Mouse (Mus musculus) midbrain, embryonic 13.5 days (tissue): Measurements from ENCODE around the gene Hist1h2bb. TPM values are rescaled to one million over a fixed set of nuclear protein-coding genes. Genes with fewer than 3 reads are reported as not detected.
"Not testable (repeated sequence)": the region's sequence is repeated elsewhere in the genome, so short reads cannot be mapped to it uniquely, and the experiment has no call there.

Experiments
- ATAC-seq: fragments of 200-750 bp; cut with Nextera tagmentation; 2 replicates; pipeline ENCODE4 v1.8.0; 2017; ENCODE audit warnings: mild to moderate bottlenecking, moderate TSS enrichment, moderate library complexity
- H3K27ac ChIP-seq: fragments of 300-500 bp; sonication (generic); 2 replicates; pipeline ENCODE4 v1.5.1; 2015; ENCODE audit warnings: inconsistent platforms, mild to moderate bottlenecking, moderate library complexity
- H3K27me3 ChIP-seq: fragments of 300-500 bp; sonication (generic); 2 replicates; pipeline ENCODE4 v1.6.1; 2015; ENCODE audit warnings: mild to moderate bottlenecking, inconsistent platforms
- H3K36me3 ChIP-seq: fragments of 300-500 bp; sonication (generic); 2 replicates; pipeline ENCODE4 v1.6.1; 2015; ENCODE audit warnings: mild to moderate bottlenecking, inconsistent platforms
- H3K4me1 ChIP-seq: fragments of 300-500 bp; sonication (generic); replicated peaks from 2 replicates; pipeline ENCODE4 v1.6.1; 2015; ENCODE audit warnings: inconsistent platforms
- H3K4me2 ChIP-seq: fragments of 300-500 bp; sonication (generic); replicated peaks from 2 replicates; pipeline ENCODE4 v1.6.1; 2015; ENCODE audit warnings: moderate library complexity, mild to moderate bottlenecking, inconsistent platforms
- H3K4me3 ChIP-seq: fragments of 300-500 bp; sonication (generic); replicated peaks from 2 replicates; pipeline ENCODE4 v1.5.1; 2015; ENCODE audit warnings: mild to moderate bottlenecking, inconsistent platforms
- H3K9ac ChIP-seq: fragments of 300-500 bp; sonication (generic); replicated peaks from 2 replicates; pipeline ENCODE4 v1.6.1; 2015; ENCODE audit warnings: mild to moderate bottlenecking, inconsistent platforms
- H3K9me3 ChIP-seq: fragments of 300-500 bp; sonication (generic); 2 replicates; pipeline ENCODE4 v1.6.1; 2016; ENCODE audit warnings: mild to moderate bottlenecking, inconsistent platforms
- WGBS: fragments of 180-500 bp; shearing (Covaris S2); methylation state at CpG from one replicate; pipeline ENCODE4 v1.1.7; 2015; 5-methylcytosine and 5-hydroxymethylcytosine counted together
- polyA plus RNA-seq: library from polyadenylated mRNA; unstranded; fragments of >200 nt; fragmentation: Nextera tagmentation; extraction: Ambion mirVana; gene quantifications from 2 replicates; pipeline ENCODE4 v1.2.1, GENCODE M21; 2015

Gene Hist1h2bb
- polyA plus RNA-seq, 1 experiment from 2014 or later, result 2.8 TPM

DNA sequence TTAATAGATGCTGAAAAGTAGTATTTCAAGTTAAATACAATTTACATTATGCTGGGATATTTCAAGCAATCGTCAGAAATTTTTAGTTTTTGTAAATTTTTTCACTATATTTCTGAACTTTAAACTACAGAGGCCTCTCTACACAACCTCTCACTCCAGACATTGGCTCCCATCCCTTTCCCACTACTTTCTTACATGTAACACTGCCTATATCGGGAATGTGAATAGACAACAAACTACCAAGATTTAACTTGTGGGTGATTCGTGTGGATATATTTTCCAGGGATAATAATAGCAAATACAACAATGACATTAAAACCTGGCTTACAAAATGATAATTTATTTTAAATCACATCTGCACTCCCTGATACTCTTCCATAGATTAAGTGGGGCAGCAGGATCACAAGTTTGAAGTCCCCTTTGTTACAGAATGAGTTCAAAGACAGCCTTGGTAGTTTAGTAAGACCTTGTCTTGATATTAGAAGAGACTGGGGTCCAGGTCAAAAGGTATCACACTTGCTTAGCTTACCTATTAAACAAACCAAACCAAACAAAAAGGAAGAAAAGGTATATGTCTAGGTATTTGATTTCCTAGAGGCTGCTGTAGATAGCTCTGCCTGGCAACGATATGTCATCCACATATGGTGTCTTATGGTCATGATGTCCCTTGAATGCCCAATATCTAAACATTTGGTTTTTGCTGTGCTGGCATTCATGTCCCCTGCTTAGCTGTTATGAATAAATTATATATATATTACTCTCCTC is 7.0 kb downstream of the Hist1h2bb start:
- H3K9me3 ChIP-seq, result no peaks in the 10 kb centered on the region
- no peak overlapping the region for H3K27ac ChIP-seq

DNA sequence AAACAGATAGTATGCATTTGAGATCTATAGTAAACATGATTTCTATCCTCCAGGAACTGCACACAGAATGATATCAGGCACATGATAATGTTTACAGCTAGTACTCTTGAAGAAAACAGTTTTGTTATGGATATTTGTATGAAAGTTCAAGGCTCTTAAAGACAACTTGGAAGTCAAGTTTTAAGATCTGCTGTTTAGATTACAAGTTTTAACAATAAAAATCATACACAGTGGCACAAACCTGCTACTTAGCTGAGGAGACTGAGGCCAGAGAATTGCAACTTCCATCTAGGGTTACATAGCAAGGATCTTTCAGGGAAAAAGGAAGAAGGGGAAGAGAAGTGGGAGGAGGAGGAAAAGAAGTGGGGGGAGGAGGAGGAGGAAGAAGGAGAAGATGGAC is 8.5 kb downstream of the Hist1h2bb start:
- no peak for ATAC-seq
- H3K4me2 ChIP-seq, result no peak overlapping the region
- H3K4me3 ChIP-seq, result no peak overlapping the region
- H3K9me3 ChIP-seq, result no peaks in the 10 kb centered on the region
- no peak overlapping the region for H3K9ac ChIP-seq
- peaks cover 18% of the 10 kb centered on the region for H3K4me1 ChIP-seq
- no peaks in the 10 kb centered on the region for H3K27me3 ChIP-seq
- no peaks in the 10 kb centered on the region for H3K36me3 ChIP-seq
- H3K27ac ChIP-seq, result no peak overlapping the region

More for the DNA sequence above, 7.0 kb downstream of the Hist1h2bb start:
- no peak overlapping the region for H3K4me3 ChIP-seq
- H3K9ac ChIP-seq, result no peak overlapping the region
- peak overlapping the region; percentile 56; the same call in 1 of the 2 replicates for H3K4me2 ChIP-seq
- no peak for ATAC-seq
- peaks cover 15% of the 10 kb centered on the region for H3K4me1 ChIP-seq
- H3K27me3 ChIP-seq, result no peaks in the 10 kb centered on the region
- H3K36me3 ChIP-seq, result no peaks in the 10 kb centered on the region
- 60% methylated on average over 4 of the region's 4 CpGs for WGBS

DNA sequence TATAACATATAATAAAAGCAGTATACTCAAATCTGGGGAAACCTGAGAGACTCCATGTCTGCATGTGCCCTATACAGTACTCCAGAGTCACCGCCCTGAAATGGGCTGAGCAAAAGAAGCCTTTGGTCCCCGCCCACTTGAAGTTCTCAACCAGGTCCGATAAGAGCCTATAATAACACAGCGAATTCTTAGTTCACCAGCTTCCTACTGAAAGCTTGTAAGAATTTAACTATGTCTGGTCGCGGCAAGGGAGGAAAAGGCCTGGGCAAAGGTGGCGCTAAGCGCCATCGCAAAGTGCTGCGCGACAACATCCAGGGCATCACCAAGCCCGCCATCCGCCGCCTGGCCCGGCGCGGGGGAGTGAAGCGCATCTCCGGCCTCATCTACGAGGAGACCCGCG is 10.3 kb downstream of the Hist1h2bb start, which contains the start of gene Hist1h4b:
Gene Hist1h4b (plus strand): TSS at position 224 of the 400 bp plus-strand sequence.
- under 1% methylated on average over 17 of the region's 22 CpGs for WGBS
- peak within 1 kb of the TSS; percentile 64 for H3K9ac ChIP-seq
- H3K4me1 ChIP-seq, result peaks cover 24% of the 10 kb centered on the region
- H3K27ac ChIP-seq, result peak within 1 kb of the TSS; percentile 82
- H3K36me3 ChIP-seq, result no peaks in the 10 kb centered on the region
- peak within 1 kb of the TSS; percentile 64 for H3K4me2 ChIP-seq
- H3K9me3 ChIP-seq, result no peaks in the 10 kb centered on the region
- peak; percentile 72 for ATAC-seq
- peak within 1 kb of the TSS; percentile 38 for H3K4me3 ChIP-seq
- no peaks in the 10 kb centered on the region for H3K27me3 ChIP-seq

DNA sequence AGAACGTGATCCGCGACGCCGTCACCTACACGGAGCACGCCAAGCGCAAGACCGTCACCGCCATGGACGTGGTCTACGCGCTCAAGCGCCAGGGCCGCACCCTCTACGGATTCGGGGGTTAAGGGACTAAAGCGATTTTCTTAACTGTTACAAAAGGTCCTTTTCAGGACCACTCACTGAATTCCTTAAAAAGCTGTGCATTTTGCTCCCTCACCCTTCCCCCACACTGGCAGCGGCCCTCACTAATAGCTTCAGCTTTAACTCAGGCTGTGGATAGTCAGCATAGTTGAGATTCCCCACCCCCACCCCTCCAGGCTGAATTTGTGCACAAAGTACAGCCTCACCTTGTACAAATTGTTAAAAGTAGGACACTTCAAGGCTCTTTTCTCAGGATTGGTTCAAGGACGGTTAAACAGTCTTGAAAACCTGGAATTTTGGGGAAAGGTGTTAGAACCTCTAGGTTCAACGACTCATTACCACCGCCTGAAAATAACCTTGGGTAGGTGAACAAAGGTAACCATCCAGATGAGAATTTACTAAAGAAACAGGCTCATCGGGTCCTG is 10.8 kb downstream of the Hist1h2bb start:
- peak; percentile 18; the same call in 1 of the 2 replicates for ATAC-seq
- WGBS, result 2% methylated on average over 19 of the region's 23 CpGs
- Histone ChIP-seq H3K27ac (peak overlapping the region; percentile 82), H3K9me3 (no peaks in the 10 kb centered on the region), H3K4me3 (peak overlapping the region; percentile 38), H3K9ac (peak overlapping the region; percentile 64), H3K4me1 (peaks cover 24% of the 10 kb centered on the region), H3K27me3 (no peaks in the 10 kb centered on the region), H3K36me3 (no peaks in the 10 kb centered on the region), H3K4me2 (peak overlapping the region; percentile 64)

DNA sequence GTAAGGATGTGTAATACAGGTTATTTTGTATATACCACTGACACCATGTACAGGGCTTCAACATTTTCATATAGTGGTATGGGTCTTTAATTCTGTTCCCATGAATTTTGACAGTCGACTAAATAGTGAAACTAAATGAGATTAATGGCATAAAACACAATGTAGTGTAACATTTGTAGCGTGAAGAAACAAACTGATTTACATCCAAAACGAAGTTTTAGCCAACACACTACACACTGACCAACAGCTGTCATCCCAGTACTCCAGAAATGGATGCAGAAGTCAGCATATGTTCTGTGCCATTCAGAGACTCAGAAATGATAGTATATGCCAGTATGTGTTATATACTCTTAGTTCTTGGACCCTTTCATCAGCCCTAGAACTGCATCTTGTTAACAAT is 11.4 kb downstream of the Hist1h2bb start:
- Histone ChIP-seq H3K4me2 (no peak overlapping the region), H3K27ac (no peak overlapping the region), H3K27me3 (no peaks in the 10 kb centered on the region), H3K4me1 (peaks cover 23% of the 10 kb centered on the region), H3K36me3 (no peaks in the 10 kb centered on the region), H3K9me3 (no peaks in the 10 kb centered on the region), H3K4me3 (no peak overlapping the region), H3K9ac (no peak overlapping the region)
- WGBS, result 50% methylated on average over 3 of the region's 3 CpGs
- no peak for ATAC-seq

DNA sequence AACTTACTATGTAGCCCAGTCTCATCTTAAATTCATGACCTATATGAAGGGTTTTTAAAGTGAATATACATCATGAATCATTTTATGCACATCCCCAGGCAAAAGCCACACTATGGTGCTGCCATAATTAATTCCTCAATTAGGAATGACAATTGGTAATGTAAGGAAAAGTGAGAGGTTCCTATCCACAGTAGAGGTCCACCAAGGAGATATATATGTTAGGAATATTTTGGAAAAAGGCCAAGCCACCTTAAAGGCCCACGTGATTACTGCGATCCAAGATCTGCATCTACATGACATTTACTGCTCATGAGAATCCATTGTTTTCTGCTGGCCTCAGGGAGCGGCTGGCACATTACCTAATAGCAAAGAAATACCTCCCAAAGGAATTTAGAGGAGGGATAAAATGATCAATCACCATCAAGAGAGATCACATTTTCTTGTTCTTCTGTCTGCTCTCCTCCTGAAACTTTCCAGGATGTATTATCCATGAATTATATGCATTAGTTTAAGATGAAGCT is 12.8 kb downstream of the Hist1h2bb start:
- no peaks in the 10 kb centered on the region for H3K9me3 ChIP-seq
- WGBS, result 83% methylated on average over 3 of the region's 3 CpGs
- H3K4me1 ChIP-seq, result peaks cover 32% of the 10 kb centered on the region
- ATAC-seq, result no peak
- no peaks in the 10 kb centered on the region for H3K36me3 ChIP-seq
- no peak overlapping the region for H3K9ac ChIP-seq
- no peak overlapping the region for H3K27ac ChIP-seq
- H3K4me3 ChIP-seq, result no peak overlapping the region
- no peak overlapping the region for H3K4me2 ChIP-seq
- H3K27me3 ChIP-seq, result no peaks in the 10 kb centered on the region

DNA sequence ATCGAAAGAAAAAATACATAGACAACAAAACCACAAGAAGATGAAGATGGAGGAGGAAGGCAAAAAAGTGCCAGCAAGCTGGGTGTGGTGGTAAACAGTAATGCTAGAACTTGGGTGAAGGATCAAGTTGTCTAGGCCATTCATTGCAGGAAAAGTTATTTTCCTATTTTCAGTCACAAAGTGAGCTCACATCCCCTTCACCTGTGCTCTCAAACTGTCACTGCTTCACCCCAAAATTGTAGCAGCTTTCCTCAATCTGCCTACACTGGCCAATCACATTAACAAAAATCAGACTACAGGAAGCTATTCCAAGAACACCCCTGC is 13.3 kb downstream of the Hist1h2bb start:
- WGBS, result 74% methylated on average over 1 of the region's 1 CpGs
- Histone ChIP-seq H3K9ac (peak overlapping the region; percentile 66; the same call in 1 of the 2 replicates), H3K4me3 (peak overlapping the region; percentile 59), H3K27me3 (no peaks in the 10 kb centered on the region), H3K27ac (peak overlapping the region; percentile 84; the same call in 1 of the 2 replicates), H3K4me1 (peaks cover 35% of the 10 kb centered on the region), H3K36me3 (no peaks in the 10 kb centered on the region), H3K9me3 (no peaks in the 10 kb centered on the region), H3K4me2 (peak overlapping the region; percentile 87)
- no peak for ATAC-seq

DNA sequence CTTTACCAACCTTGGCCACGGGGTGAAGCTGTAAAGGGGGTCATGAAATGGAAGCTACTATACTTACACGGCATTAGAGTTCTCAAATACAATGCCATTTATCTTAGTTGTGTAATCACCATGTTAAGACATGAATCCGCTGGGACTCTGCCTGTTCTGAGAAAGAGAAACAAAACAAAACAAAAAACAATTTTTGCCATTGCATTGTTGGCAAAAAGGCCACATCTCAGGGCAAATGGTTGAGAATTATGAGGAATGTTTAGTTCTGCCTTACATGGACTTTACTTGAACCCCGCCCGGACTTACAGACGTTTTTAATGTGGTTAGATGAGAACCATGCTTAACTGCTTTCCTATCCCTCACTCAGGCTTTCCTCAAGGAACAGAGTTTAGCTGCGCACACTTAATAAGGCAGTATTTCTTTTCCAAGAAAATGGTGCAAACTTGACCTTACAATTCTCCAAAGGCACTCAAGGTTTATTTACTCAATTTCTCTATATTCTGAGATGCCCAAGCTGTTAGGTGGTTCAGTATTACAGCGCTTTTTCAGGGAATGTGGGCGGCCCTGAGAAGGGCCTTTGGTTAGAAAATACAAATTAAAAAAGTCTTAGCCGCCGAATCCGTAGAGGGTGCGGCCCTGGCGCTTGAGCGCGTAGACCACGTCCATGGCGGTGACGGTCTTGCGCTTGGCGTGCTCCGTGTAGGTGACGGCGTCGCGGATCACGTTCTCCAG is 13.9 kb downstream of the Hist1h2bb start:
- Histone ChIP-seq H3K4me3 (peak overlapping the region; percentile 59), H3K4me1 (peaks cover 35% of the 10 kb centered on the region), H3K27me3 (no peaks in the 10 kb centered on the region), H3K9me3 (no peaks in the 10 kb centered on the region), H3K36me3 (no peaks in the 10 kb centered on the region), H3K4me2 (peak overlapping the region; percentile 87), H3K27ac (peak overlapping the region; percentile 84), H3K9ac (peak overlapping the region; percentile 66)
- no peak for ATAC-seq
- WGBS, result 2% methylated on average over 22 of the region's 27 CpGs

DNA sequence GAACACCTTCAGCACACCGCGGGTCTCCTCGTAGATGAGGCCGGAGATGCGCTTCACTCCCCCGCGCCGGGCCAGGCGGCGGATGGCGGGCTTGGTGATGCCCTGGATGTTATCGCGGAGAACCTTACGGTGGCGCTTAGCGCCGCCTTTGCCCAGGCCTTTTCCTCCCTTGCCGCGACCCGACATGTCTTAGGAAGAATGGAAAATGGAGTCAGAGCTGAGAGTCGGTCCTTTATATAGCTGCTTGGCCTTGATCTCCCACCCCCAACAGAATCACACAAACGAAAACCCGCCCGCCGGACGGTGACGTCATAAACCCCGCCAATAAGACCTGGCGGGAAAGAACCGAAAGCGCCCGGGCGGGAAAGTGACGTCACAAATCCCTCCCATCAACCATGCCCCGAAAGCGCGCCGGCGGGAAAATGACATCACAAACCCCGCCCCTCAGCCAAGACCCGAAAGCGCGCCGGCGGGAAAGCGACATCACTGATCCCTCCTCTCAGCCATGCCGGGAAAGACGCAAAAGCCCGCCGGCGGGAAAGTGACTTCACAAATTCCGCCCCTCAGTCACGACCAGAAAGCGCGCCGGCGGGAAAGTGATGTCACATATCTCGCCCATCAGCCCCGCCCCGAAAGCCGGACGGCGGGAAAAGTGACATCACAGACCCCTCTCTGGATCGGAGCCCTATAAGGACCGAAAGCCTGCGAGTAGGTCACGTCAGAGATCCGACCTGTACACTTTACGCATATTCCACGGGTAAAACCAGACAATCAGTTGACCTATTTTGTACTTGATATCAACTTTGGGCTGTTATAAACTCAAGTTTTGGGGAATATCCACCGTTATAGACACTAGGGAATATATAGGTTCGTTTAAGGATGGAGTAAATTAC is 14.7 kb downstream of the Hist1h2bb start, which contains the start of gene Hist1h4a:
Gene Hist1h4a (minus strand): TSS at position 259 of the 893 bp plus-strand sequence.
- peak within 1 kb of the TSS; percentile 84 for H3K27ac ChIP-seq
- H3K27me3 ChIP-seq, result no peaks in the 10 kb centered on the region
- H3K4me3 ChIP-seq, result peak within 1 kb of the TSS; percentile 59
- ATAC-seq, result peak; percentile 82
- under 1% methylated on average over 61 of the region's 72 CpGs for WGBS
- H3K9ac ChIP-seq, result peak within 1 kb of the TSS; percentile 66
- no peaks in the 10 kb centered on the region for H3K9me3 ChIP-seq
- H3K36me3 ChIP-seq, result no peaks in the 10 kb centered on the region
- peak within 1 kb of the TSS; percentile 87 for H3K4me2 ChIP-seq
- H3K4me1 ChIP-seq, result peaks cover 35% of the 10 kb centered on the region

DNA sequence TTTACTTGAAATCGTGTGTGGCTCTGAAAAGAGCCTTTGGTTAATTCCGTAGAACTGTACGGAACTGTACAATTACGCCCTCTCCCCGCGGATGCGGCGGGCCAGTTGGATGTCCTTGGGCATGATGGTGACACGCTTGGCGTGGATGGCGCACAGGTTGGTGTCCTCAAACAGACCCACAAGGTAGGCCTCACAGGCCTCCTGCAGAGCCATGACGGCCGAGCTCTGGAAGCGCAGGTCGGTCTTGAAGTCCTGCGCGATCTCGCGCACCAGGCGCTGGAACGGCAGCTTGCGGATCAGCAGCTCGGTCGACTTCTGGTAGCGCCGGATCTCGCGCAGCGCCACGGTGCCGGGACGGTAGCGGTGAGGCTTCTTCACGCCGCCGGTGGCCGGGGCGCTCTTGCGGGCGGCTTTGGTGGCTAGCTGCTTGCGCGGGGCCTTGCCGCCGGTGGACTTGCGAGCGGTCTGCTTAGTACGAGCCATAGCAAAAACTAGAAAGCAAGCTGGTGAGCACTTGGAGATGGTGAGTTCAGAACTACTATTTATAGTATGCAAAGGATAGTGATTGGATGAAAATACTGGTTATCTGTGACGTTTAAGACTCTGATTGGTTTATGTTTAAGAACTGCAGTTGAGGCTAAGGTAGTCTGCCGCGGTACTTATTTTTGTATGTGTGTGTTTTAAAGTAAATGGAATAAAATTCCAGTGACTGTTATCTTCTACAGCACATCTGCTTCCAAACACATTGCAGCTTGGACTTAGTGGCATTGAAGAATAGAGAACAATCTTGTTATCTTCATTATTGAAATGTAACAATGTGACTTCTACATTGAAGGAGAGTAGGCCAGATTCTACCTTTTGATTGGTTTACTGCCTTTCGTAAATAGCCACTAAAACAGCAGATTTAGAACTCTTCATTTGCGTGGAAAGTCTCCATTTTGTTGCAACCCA is 15.6 kb downstream of the Hist1h2bb start, which contains the start of gene Hist1h3a:
Gene Hist1h3a (minus strand): TSS at position 516 of the 951 bp plus-strand sequence.
- Histone ChIP-seq H3K9ac (peak within 1 kb of the TSS; percentile 61), H3K4me1 (peaks cover 35% of the 10 kb centered on the region), H3K27ac (peak within 1 kb of the TSS; percentile 85), H3K4me3 (peak within 1 kb of the TSS; percentile 59), H3K4me2 (peak within 1 kb of the TSS; percentile 87)
- H3K27me3 ChIP-seq, H3K9me3 ChIP-seq, H3K36me3 ChIP-seq: not testable (repeated sequence)
- under 1% methylated on average over 27 of the region's 52 CpGs for WGBS
- peak; percentile 62 for ATAC-seq
